Mouse (Mus musculus) liver, embryonic 14.5 days (tissue): ENCODE data around the gene Ccdc42. TPM values are rescaled to one million over a fixed set of nuclear protein-coding genes. Genes with fewer than 3 reads are reported as not detected.

Experiments
- ATAC-seq: fragments of 200-750 bp; cut with Nextera tagmentation; 2 replicates; pipeline ENCODE4 v1.8.0; 2017; ENCODE audit warnings: moderate number of reproducible peaks, mild to moderate bottlenecking, moderate library complexity; ENCODE audit not compliant: insufficient read depth
- DNase-seq, 3 experiments: peaks; one replicate each; pipeline ENCODE4 v3.0.0-alpha.2; 2012 to 2013; ENCODE audit warnings: low read depth in 3 of 3, low spot score in 3 of 3
- H3K27ac ChIP-seq: fragments of 300-500 bp; sonication (generic); 2 replicates; pipeline ENCODE4 v1.5.1; 2014; ENCODE audit warnings: moderate library complexity, mild to moderate bottlenecking, control low read depth, inconsistent platforms
- H3K27me3 ChIP-seq: fragments of 300-500 bp; sonication (generic); 2 replicates; pipeline ENCODE4 v1.6.1; 2014; ENCODE audit warnings: mild to moderate bottlenecking, low read length, moderate library complexity; ENCODE audit not compliant: control insufficient read depth, insufficient read depth
- H3K36me3 ChIP-seq: fragments of 300-500 bp; sonication (generic); replicated peaks from 2 replicates; pipeline ENCODE4 v1.6.1; 2014; ENCODE audit warnings: low read depth; ENCODE audit not compliant: control insufficient read depth, insufficient read depth
- H3K4me1 ChIP-seq, 2 experiments: fragments of 200-500 bp in 1 of 2; fragments of 300-500 bp in 1 of 2; sonication (generic) in 1 of 2; replicated peaks; 2 replicates each; pipeline ENCODE4 v1.6.1; 2012 to 2014; ENCODE audit warnings: antibody characterized with exemption in 1 of 2, inconsistent platforms in 1 of 2, low read length in 1 of 2; ENCODE audit not compliant: control insufficient read depth in 2 of 2, insufficient read depth in 2 of 2
- H3K4me2 ChIP-seq: fragments of 300-500 bp; sonication (generic); 2 replicates; pipeline ENCODE4 v1.6.1; 2014; ENCODE audit warnings: low read depth, mild to moderate bottlenecking, control low read depth, moderate library complexity
- H3K4me3 ChIP-seq, 2 experiments: fragments of 200-500 bp in 1 of 2; fragments of 300-500 bp in 1 of 2; sonication (generic) in 1 of 2; 2 replicates each; pipeline ENCODE4 v1.5.1; 2012 to 2014; ENCODE audit warnings: low read depth in 2 of 2, low read length in 2 of 2, mild to moderate bottlenecking in 2 of 2, control low read depth in 1 of 2, inconsistent platforms in 1 of 2, moderate library complexity in 1 of 2; ENCODE audit not compliant: insufficient read depth in 1 of 2
- H3K9ac ChIP-seq: fragments of 300-500 bp; sonication (generic); replicated peaks from 2 replicates; pipeline ENCODE4 v1.6.1; 2014; ENCODE audit warnings: mild to moderate bottlenecking, control low read depth, moderate library complexity
- H3K9me3 ChIP-seq: fragments of 300-500 bp; sonication (generic); 2 replicates; pipeline ENCODE4 v1.6.1; 2016; ENCODE audit warnings: low read length, mixed read lengths; ENCODE audit not compliant: control insufficient read depth
- CTCF ChIP-seq: IDR thresholded peaks from 2 replicates; pipeline ENCODE4 v1.5.1; 2016; ENCODE audit warnings: antibody characterized with exemption, low read depth, control low read depth
- EP300 ChIP-seq: IDR thresholded peaks from 2 replicates; pipeline ENCODE4 v1.6.1; 2016; ENCODE audit warnings: antibody characterized with exemption, low read depth
- WGBS: fragments of 180-500 bp; shearing (Covaris S2); extraction: QIAGEN DNeasy Blood & Tissue Kit; methylation state at CpG from one replicate; pipeline ENCODE4 v1.1.7; 2014; ENCODE audit not compliant: insufficient replicate concordance; 5-methylcytosine and 5-hydroxymethylcytosine counted together
- polyA plus RNA-seq, 2 experiments: library from polyadenylated mRNA; depleted of rRNA in 1 of 2; stranded (reverse) in 1 of 2; unstranded in 1 of 2; fragments of >200 nt; fragmentation: Nextera tagmentation in 1 of 2; extraction: Ambion mirVana in 1 of 2; gene quantifications; 2 replicates each; pipeline versions ENCODE4 v1.2.1 to v1.2.3; 2012 to 2014

Ccdc42 gene
- polyA plus RNA-seq, 2 experiments: 0.04 to 0.13 TPM

DNA sequence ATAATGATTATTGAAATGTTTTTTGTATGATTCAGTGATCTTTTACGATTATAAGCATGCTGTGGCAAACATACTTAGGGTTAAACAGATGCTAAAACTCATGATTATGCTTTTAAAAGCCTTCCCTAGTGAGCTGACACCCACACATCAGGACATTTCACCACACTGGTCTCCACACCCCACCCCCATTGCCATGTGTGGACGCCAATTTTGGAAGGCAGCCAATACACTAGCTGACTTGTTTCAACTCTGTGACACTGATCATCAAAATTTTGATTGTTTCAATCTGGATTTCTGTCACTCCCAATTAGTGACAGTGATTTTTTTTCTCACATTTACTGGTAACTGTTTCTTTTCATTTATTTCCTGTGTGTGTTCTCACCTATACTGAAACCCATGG is 39.3 kb upstream of the Ccdc42 start:
- DNase-seq (no peak), ATAC-seq (no peak)
- no peaks in the 10 kb centered on the region for H3K36me3 ChIP-seq
- H3K9ac ChIP-seq: no peak overlapping the region
- no peak overlapping the region for H3K27ac ChIP-seq
- no peak overlapping the region for H3K4me2 ChIP-seq
- no peaks in the 10 kb centered on the region for H3K27me3 ChIP-seq
- TF ChIP-seq EP300: no peak
- TF ChIP-seq CTCF: no peak
- no peaks in the 10 kb centered on the region for H3K4me1 ChIP-seq
- no peaks in the 10 kb centered on the region for H3K9me3 ChIP-seq
- H3K4me3 ChIP-seq: no peak overlapping the region
- 40% methylated on average over 2 of the region's 2 CpGs for WGBS

GRCm38 (mm10) chr11:68549597-68549996 is 37.2 kb upstream of the Ccdc42 start:
- H3K36me3 ChIP-seq: no peaks in the 10 kb centered on the region
- ATAC-seq (no peak), DNase-seq (no peak)
- no peak overlapping the region for H3K4me3 ChIP-seq
- H3K27ac ChIP-seq: no peak overlapping the region
- H3K9me3 ChIP-seq: no peaks in the 10 kb centered on the region
- no peaks in the 10 kb centered on the region for H3K4me1 ChIP-seq
- no peaks in the 10 kb centered on the region for H3K27me3 ChIP-seq
- 43% methylated on average over 3 of the region's 3 CpGs for WGBS
- no peak overlapping the region for H3K9ac ChIP-seq
- no peak overlapping the region for H3K4me2 ChIP-seq
- TF ChIP-seq EP300 (no peak), CTCF (peak; percentile 65)

GRCm38 (mm10) chr11:68550358-68550757 is 36.5 kb upstream of the Ccdc42 start:
- WGBS: 48% methylated on average over 4 of the region's 4 CpGs
- Histone ChIP-seq H3K9ac (no peak overlapping the region), H3K27me3 (no peaks in the 10 kb centered on the region), H3K4me3 (no peak overlapping the region), H3K27ac (no peak overlapping the region), H3K36me3 (no peaks in the 10 kb centered on the region), H3K4me1 (no peaks in the 10 kb centered on the region), H3K9me3 (no peaks in the 10 kb centered on the region), H3K4me2 (no peak overlapping the region)
- DNase-seq (no peak), ATAC-seq (no peak)
- TF ChIP-seq CTCF (no peak), EP300 (no peak)

DNA sequence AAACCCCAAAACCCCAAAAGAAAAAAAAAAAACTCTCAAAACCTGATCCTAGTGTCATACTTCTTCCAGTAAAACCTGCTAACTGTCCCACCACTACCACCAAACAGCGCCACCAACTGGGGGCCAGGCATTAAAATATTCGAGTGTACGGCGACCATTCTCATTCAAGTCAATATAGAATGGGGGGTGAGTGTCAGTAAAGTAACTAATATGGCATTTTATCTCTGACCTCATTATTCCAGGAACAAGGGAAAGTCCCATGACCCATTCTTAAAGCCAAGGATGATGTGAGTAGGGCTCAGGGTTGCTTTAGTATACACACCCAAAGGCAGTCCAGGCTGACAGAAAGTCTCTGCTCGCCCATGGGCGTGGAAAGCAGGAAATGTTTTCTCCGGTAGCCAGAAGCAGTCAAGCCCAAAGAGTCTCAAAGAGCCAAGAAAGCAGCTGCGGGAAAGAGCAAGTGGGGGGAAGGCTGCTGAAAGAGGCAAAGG is 32.8 kb upstream of the Ccdc42 start:
- Histone ChIP-seq H3K27me3 (no peaks in the 10 kb centered on the region), H3K4me1 (no peaks in the 10 kb centered on the region), H3K27ac (no peak overlapping the region), H3K9me3 (no peaks in the 10 kb centered on the region), H3K9ac (no peak overlapping the region), H3K36me3 (no peaks in the 10 kb centered on the region), H3K4me2 (no peak overlapping the region), H3K4me3 (no peak overlapping the region)
- TF ChIP-seq EP300: no peak
- TF ChIP-seq CTCF: peak; percentile 31; the same call in 1 of the 2 replicates
- DNase-seq: no peak
- WGBS: 29% methylated on average over 8 of the region's 8 CpGs
- no peak for ATAC-seq

DNA sequence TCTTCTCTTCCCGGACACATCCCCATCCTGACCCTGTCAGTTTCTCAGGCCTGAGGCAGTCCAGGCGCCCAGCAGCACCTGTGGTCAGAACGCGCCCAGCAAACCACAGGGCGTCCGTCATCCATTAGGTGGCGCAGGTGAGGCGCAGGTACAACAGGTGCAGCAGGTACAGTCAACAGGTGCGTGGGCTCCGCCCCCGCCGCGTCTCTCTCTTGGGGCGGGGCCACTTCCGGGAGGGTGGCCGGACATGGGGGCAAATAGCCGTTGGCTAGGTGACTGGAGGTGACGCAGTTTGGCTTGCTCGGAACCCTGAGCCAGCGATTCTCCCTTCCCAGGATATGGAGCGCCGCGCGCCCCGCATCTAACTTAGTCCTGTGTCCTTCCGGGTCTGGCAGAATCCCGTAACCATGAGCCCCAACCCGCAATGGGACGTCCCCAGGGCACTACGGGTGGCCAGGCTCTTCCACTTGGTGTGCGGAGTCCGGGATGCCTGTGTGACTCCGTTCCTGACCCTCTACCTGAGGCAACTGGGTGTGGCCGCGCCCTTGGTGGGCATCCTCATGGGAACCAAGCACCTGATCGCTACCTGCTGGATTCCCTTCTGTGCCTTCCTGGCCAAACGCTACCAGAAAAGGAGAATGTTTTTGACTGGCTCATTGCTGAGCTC is 30.8 kb upstream of the Ccdc42 start, which contains the start of gene Mfsd6l:
Gene Mfsd6l (plus strand): TSS at position 269 of the 667 bp plus-strand sequence.
- H3K4me2 ChIP-seq: no peak within 1 kb of the TSS
- no peaks in the 10 kb centered on the region for H3K9me3 ChIP-seq
- H3K27me3 ChIP-seq: no peaks in the 10 kb centered on the region
- H3K9ac ChIP-seq: no peak within 1 kb of the TSS
- DNase-seq (no peak), ATAC-seq (no peak)
- no peaks in the 10 kb centered on the region for H3K4me1 ChIP-seq
- TF ChIP-seq CTCF (peak; percentile 47), EP300 (no peak)
- H3K36me3 ChIP-seq: no peaks in the 10 kb centered on the region
- 18% methylated on average over 37 of the region's 37 CpGs for WGBS
- H3K27ac ChIP-seq: no peak within 1 kb of the TSS
- no peak within 1 kb of the TSS for H3K4me3 ChIP-seq
